Mouse (Mus musculus) lung, postnatal 0 days (tissue): Measurements from ENCODE around the gene Mrpl45. TPM values are rescaled to one million over a fixed set of nuclear protein-coding genes. Genes with fewer than 3 reads are reported as not detected.

Source experiments
- ATAC-seq: fragments of 200-750 bp; cut with Nextera tagmentation; 2 replicates; pipeline ENCODE4 v1.8.0; 2017; ENCODE audit warnings: moderate library complexity
- DNase-seq: peaks from one replicate; pipeline ENCODE4 v3.0.0-alpha.2; 2016; ENCODE audit warnings: low spot score
- H3K27ac ChIP-seq: fragments of 300-500 bp; sonication (generic); 2 replicates; pipeline ENCODE4 v1.5.1; 2014; ENCODE audit warnings: antibody characterized with exemption, mild to moderate bottlenecking, low read length, mixed read lengths
- H3K27me3 ChIP-seq: fragments of 300-500 bp; sonication (generic); replicated peaks from 2 replicates; pipeline ENCODE4 v1.6.1; 2014; ENCODE audit warnings: low read length, mixed read lengths; ENCODE audit not compliant: insufficient read depth
- H3K36me3 ChIP-seq: fragments of 300-500 bp; sonication (generic); 2 replicates; pipeline ENCODE4 v1.6.1; 2014; ENCODE audit warnings: low read length, mixed read lengths; ENCODE audit not compliant: insufficient read depth
- H3K4me1 ChIP-seq: fragments of 300-500 bp; sonication (generic); 2 replicates; pipeline ENCODE4 v1.6.1; 2014; ENCODE audit warnings: antibody characterized with exemption, low read depth, low read length, mixed read lengths; ENCODE audit not compliant: insufficient read depth
- H3K4me2 ChIP-seq: fragments of 300-500 bp; sonication (generic); replicated peaks from 2 replicates; pipeline ENCODE4 v1.6.1; 2014; ENCODE audit warnings: low read depth, mild to moderate bottlenecking, low read length, moderate library complexity, mixed read lengths
- H3K4me3 ChIP-seq: fragments of 300-500 bp; sonication (generic); 2 replicates; pipeline ENCODE4 v1.5.1; 2014; ENCODE audit warnings: low read depth, low read length
- H3K9ac ChIP-seq: fragments of 300-500 bp; sonication (generic); replicated peaks from 2 replicates; pipeline ENCODE4 v1.6.1; 2014; ENCODE audit warnings: low read depth, mild to moderate bottlenecking
- H3K9me3 ChIP-seq: fragments of 300-500 bp; sonication (generic); 2 replicates; pipeline ENCODE4 v1.6.1; 2016; ENCODE audit warnings: low read length, mixed read lengths
- CTCF ChIP-seq: IDR thresholded peaks from 2 replicates; pipeline ENCODE4 v1.5.1; 2016; ENCODE audit warnings: antibody characterized with exemption, mild to moderate bottlenecking
- EP300 ChIP-seq: IDR thresholded peaks from 2 replicates; pipeline ENCODE4 v1.6.1; 2016; ENCODE audit warnings: antibody characterized with exemption, mild to moderate bottlenecking, control low read depth
- WGBS: fragments of 180-500 bp; shearing (Covaris S2); extraction: QIAGEN DNeasy Blood & Tissue Kit; methylation state at CpG from one replicate; pipeline ENCODE4 v1.1.7; 2014; 5-methylcytosine and 5-hydroxymethylcytosine counted together
- polyA plus RNA-seq: library from polyadenylated mRNA; unstranded; fragments of >200 nt; fragmentation: Nextera tagmentation; extraction: Ambion mirVana; gene quantifications from 2 replicates; pipeline ENCODE4 v1.2.1, GENCODE M21; 2015

Mrpl45 gene
- polyA plus RNA-seq, 1 experiment from 2014 or later, result 22.4 TPM

GRCm38 (mm10) chr11:97275349-97275748 lies 40.2 kb upstream of the Mrpl45 start:
- ATAC-seq (no peak), DNase-seq (no peak)
- H3K27ac ChIP-seq, result no peak overlapping the region
- TF ChIP-seq EP300 (no peak), CTCF (no peak)
- H3K36me3 ChIP-seq, result no peaks in the 10 kb centered on the region
- no peak overlapping the region for H3K4me3 ChIP-seq
- no peak overlapping the region for H3K4me2 ChIP-seq
- H3K9me3 ChIP-seq, result no peaks in the 10 kb centered on the region
- 0 out of 2 replicates have a peak, but pooled peaks cover 3% of the 10 kb centered on the region for H3K4me1 ChIP-seq
- H3K9ac ChIP-seq, result no peak overlapping the region
- no peaks in the 10 kb centered on the region for H3K27me3 ChIP-seq
- 88% methylated on average over 2 of the region's 2 CpGs for whole genome bisulfite sequencing

- Histone ChIP-seq H3K36me3 (no peaks in the 10 kb centered on the region), H3K9me3 (no peaks in the 10 kb centered on the region), H3K4me3 (no peak overlapping the region), H3K4me1 (0 out of 2 replicates have a peak, but pooled peaks cover 3% of the 10 kb centered on the region), H3K27ac (no peak overlapping the region), H3K4me2 (no peak overlapping the region), H3K27me3 (no peaks in the 10 kb centered on the region), H3K9ac (no peak overlapping the region)
- ATAC-seq (no peak), DNase-seq (no peak)
- WGBS, result 39% methylated on average over 1 of the region's 1 CpGs
- no peak for TF ChIP-seq CTCF
- TF ChIP-seq EP300, result no peak
Measured at GRCm38 (mm10) chr11:97276019-97276418, 39.5 kb upstream of the Mrpl45 start.

- no peak overlapping the region for H3K27ac ChIP-seq
- WGBS, result 71% methylated on average over 5 of the region's 5 CpGs
- H3K4me2 ChIP-seq, result no peak overlapping the region
Measured at GRCm38 (mm10) chr11:97277166-97277565, 38.4 kb upstream of the Mrpl45 start.

GRCm38 (mm10) chr11:97278456-97278855 lies 37.1 kb upstream of the Mrpl45 start:
- H3K4me2 ChIP-seq, result peak overlapping the region; percentile 71
- WGBS, result 73% methylated on average over 6 of the region's 6 CpGs

More at GRCm38 (mm10) chr11:97277166-97277565, 38.4 kb upstream of the Mrpl45 start:
- H3K27me3 ChIP-seq, result no peaks in the 10 kb centered on the region
- no peak overlapping the region for H3K4me3 ChIP-seq
- no peaks in the 10 kb centered on the region for H3K9me3 ChIP-seq
- DNase-seq (no peak), ATAC-seq (no peak)
- H3K36me3 ChIP-seq, result no peaks in the 10 kb centered on the region
- no peak overlapping the region for H3K9ac ChIP-seq
- 0 out of 2 replicates have a peak, but pooled peaks cover 3% of the 10 kb centered on the region for H3K4me1 ChIP-seq
- TF ChIP-seq EP300 (no peak), CTCF (no peak)

GRCm38 (mm10) chr11:97279040-97279404 lies 36.5 kb upstream of the Mrpl45 start:
- H3K9me3 ChIP-seq, result no peaks in the 10 kb centered on the region
- ATAC-seq (no peak), DNase-seq (peak; percentile 21)
- TF ChIP-seq CTCF (no peak), EP300 (no peak)
- H3K27ac ChIP-seq, result peak overlapping the region; percentile 98
- H3K4me2 ChIP-seq, result peak overlapping the region; percentile 71
- WGBS, result 8% methylated on average over 11 of the region's 11 CpGs
- H3K4me1 ChIP-seq, result 0 out of 2 replicates have a peak, but pooled peaks cover 3% of the 10 kb centered on the region
- H3K4me3 ChIP-seq, result peak overlapping the region; percentile 100
- no peaks in the 10 kb centered on the region for H3K36me3 ChIP-seq
- peak overlapping the region; percentile 98 for H3K9ac ChIP-seq
- no peaks in the 10 kb centered on the region for H3K27me3 ChIP-seq

More at GRCm38 (mm10) chr11:97278456-97278855, 37.1 kb upstream of the Mrpl45 start:
- H3K4me1 ChIP-seq, result 0 out of 2 replicates have a peak, but pooled peaks cover 3% of the 10 kb centered on the region
- H3K27ac ChIP-seq, result no peak overlapping the region
- H3K9me3 ChIP-seq, result no peaks in the 10 kb centered on the region
- no peak for DNase-seq
- TF ChIP-seq CTCF (no peak), EP300 (no peak)
- H3K9ac ChIP-seq, result no peak overlapping the region
- H3K27me3 ChIP-seq, result no peaks in the 10 kb centered on the region
- no peaks in the 10 kb centered on the region for H3K36me3 ChIP-seq
- peak overlapping the region; percentile 100; the same call in 1 of the 2 replicates for H3K4me3 ChIP-seq
- no peak for ATAC-seq

- Histone ChIP-seq H3K27me3 (no peaks in the 10 kb centered on the region), H3K4me3 (peak overlapping the region; percentile 100), H3K9me3 (no peaks in the 10 kb centered on the region), H3K4me1 (0 out of 2 replicates have a peak, but pooled peaks cover 3% of the 10 kb centered on the region), H3K36me3 (no peaks in the 10 kb centered on the region), H3K4me2 (peak overlapping the region; percentile 71), H3K9ac (peak overlapping the region; percentile 98), H3K27ac (peak overlapping the region; percentile 98)
- DNase-seq (peak; percentile 89), ATAC-seq (peak; percentile 77)
- WGBS, result under 1% methylated on average over 29 of the region's 64 CpGs
- TF ChIP-seq CTCF, result no peak
- TF ChIP-seq EP300, result no peak
Measured at GRCm38 (mm10) chr11:97279405-97280215, 35.9 kb upstream of the Mrpl45 start.
